Mouse (Mus musculus) megakaryocyte-erythroid progenitor cell, adult 5-6 weeks (primary cell): ENCODE measurements around the gene Pdia4. TPM values are rescaled to one million over a fixed set of nuclear protein-coding genes. Genes with fewer than 3 reads are reported as not detected.
"Not testable (repeated sequence)": the region's sequence is repeated elsewhere in the genome, so short reads cannot be mapped to it uniquely, and the experiment has no call there.

ENCODE experiments used
- ATAC-seq: replicated peaks from 2 replicates; pipeline ENCODE4 v1.8.0; 2016; ENCODE audit warnings: mild to moderate bottlenecking, inconsistent platforms; ENCODE audit not compliant: severe bottlenecking, poor library complexity, low FRiP score, low TSS enrichment
- total RNA-seq, 2 experiments: library from RNA; stranded (forward) in 1 of 2; stranded (reverse) in 1 of 2; fragments of 200-1000, 215-1000 nt in 1 of 2; fragments of >200 nt in 1 of 2; fragmentation: Nextera tagmentation in 1 of 2; gene quantifications; 2 replicates each; pipeline ENCODE4 v1.2.3; 2014 to 2017

Pdia4 gene
- total RNA-seq, 2 experiments from 2014 or later: 35.8 to 152 TPM

GRCm38 (mm10) chr6:47771113-47771512 lies 42.1 kb downstream of the Pdia4 start:
- ATAC-seq: not testable (repeated sequence)

GRCm38 (mm10) chr6:47769861-47770260 lies 43.4 kb downstream of the Pdia4 start:
- ATAC-seq: not testable (repeated sequence)

- not testable (repeated sequence) for ATAC-seq
These were observed 44.7 kb downstream of the Pdia4 start for GRCm38 (mm10) chr6:47768520-47768919.

- ATAC-seq: peak; percentile 70; the same call in 1 of the 2 replicates
These were observed 45.9 kb downstream of the Pdia4 start for GRCm38 (mm10) chr6:47767355-47767754.

- not testable (repeated sequence) for ATAC-seq
These were observed 50.5 kb downstream of the Pdia4 start for GRCm38 (mm10) chr6:47762686-47763085.

GRCm38 (mm10) chr6:47759406-47759805 lies 53.8 kb downstream of the Pdia4 start:
- not testable (repeated sequence) for ATAC-seq

GRCm38 (mm10) chr6:47757849-47758248 lies 55.4 kb downstream of the Pdia4 start:
- not testable (repeated sequence) for ATAC-seq

- peak; percentile 71; the same call in 1 of the 2 replicates for ATAC-seq
These were observed 55.8 kb downstream of the Pdia4 start for GRCm38 (mm10) chr6:47757429-47757828.

GRCm38 (mm10) chr6:47753144-47753543 lies 60.1 kb downstream of the Pdia4 start:
- ATAC-seq: not testable (repeated sequence)

- ATAC-seq: not testable (repeated sequence)
These were observed 64.9 kb downstream of the Pdia4 start for GRCm38 (mm10) chr6:47748306-47748705.

GRCm38 (mm10) chr6:47747886-47748285 lies 65.3 kb downstream of the Pdia4 start:
- ATAC-seq: not testable (repeated sequence)

Other genes starting within 250 kb of the Pdia4 start
- gene Ezh2, start 218.1 kb downstream of the Pdia4 start, total RNA-seq (2014; fragmentation: Nextera tagmentation): 284 and 385 TPM in 2 replicates
- 203 and 340 TPM in 2 replicates for gene Ezh2, start 218.1 kb downstream of the Pdia4 start, total RNA-seq (2017)
- 0.87 and 2.4 TPM in 2 replicates for gene Zfp786, start 17.4 kb upstream of the Pdia4 start, total RNA-seq (2014; fragmentation: Nextera tagmentation)
- gene Zfp786, start 17.4 kb upstream of the Pdia4 start, total RNA-seq (2017): 0.70 and 4.2 TPM in 2 replicates
- gene Zfp398, start 22.2 kb upstream of the Pdia4 start, total RNA-seq (2014; fragmentation: Nextera tagmentation): 18.4 and 19.4 TPM in 2 replicates
- 15.7 and 20.1 TPM in 2 replicates for gene Zfp398, start 22.2 kb upstream of the Pdia4 start, total RNA-seq (2017)
- 10.0 and 12.6 TPM in 2 replicates for gene Zfp282, start 63.8 kb upstream of the Pdia4 start, total RNA-seq (2014; fragmentation: Nextera tagmentation)
- 10.7 TPM in 2 replicates for gene Zfp282, start 63.8 kb upstream of the Pdia4 start, total RNA-seq (2017)
- 9.7 and 14.9 TPM in 2 replicates for gene Zfp212, start 107.0 kb upstream of the Pdia4 start, total RNA-seq (2014; fragmentation: Nextera tagmentation)
- 5.6 and 9.2 TPM in 2 replicates for gene Zfp212, start 107.0 kb upstream of the Pdia4 start, total RNA-seq (2017)
- gene Zfp956, start 140.0 kb upstream of the Pdia4 start, total RNA-seq (2014; fragmentation: Nextera tagmentation): 17.5 and 20.5 TPM in 2 replicates
- gene Zfp956, start 140.0 kb upstream of the Pdia4 start, total RNA-seq (2017): 13.2 and 20.4 TPM in 2 replicates
- 13.3 and 33.3 TPM in 2 replicates for gene Zfp777, start 235.5 kb upstream of the Pdia4 start, total RNA-seq (2014; fragmentation: Nextera tagmentation)
- gene Zfp777, start 235.5 kb upstream of the Pdia4 start, total RNA-seq (2017): 20.2 and 35.0 TPM in 2 replicates